Mouse (Mus musculus) small intestine, adult 2 months (tissue): ENCODE data around the gene Zfp992.
"Not testable (repeated sequence)": the region's sequence is repeated elsewhere in the genome, so short reads cannot be mapped to it uniquely, and the experiment has no call there.

Experiments
- CTCF ChIP-seq: fragments of 200-500 bp; IDR thresholded peaks from 2 replicates; pipeline ENCODE4 v1.5.1; 2012; ENCODE audit warnings: low read depth, mild to moderate bottlenecking, control low read depth, inconsistent platforms, low read length, moderate library complexity, mixed read lengths; ENCODE audit not compliant: insufficient replicate concordance, insufficient read length; ENCODE audit errors: extremely low read depth
- POLR2A ChIP-seq: fragments of 200-500 bp; IDR thresholded peaks from 2 replicates; pipeline ENCODE4 v1.6.1; 2012; ENCODE audit warnings: low read depth, mild to moderate bottlenecking, control low read depth, inconsistent platforms, low read length, moderate library complexity

- not testable (repeated sequence) for TF ChIP-seq CTCF, POLR2A
Observed at GRCm38 (mm10) chr4:146460685-146461084, 11.9 kb downstream of the Zfp992 start.
